Mouse (Mus musculus) midbrain, embryonic 11.5 days (tissue): Measurements from ENCODE around the gene Mmachc. TPM values are rescaled to one million over a fixed set of nuclear protein-coding genes. Genes with fewer than 3 reads are reported as not detected.

Experiments
- ATAC-seq: fragments of 200-750 bp; cut with Nextera tagmentation; 2 replicates; pipeline ENCODE4 v1.8.0; 2017; ENCODE audit warnings: moderate TSS enrichment, moderate library complexity; ENCODE audit not compliant: low FRiP score
- DNase-seq: peaks from one replicate; pipeline ENCODE4 v3.0.0; 2015; ENCODE audit warnings: low spot score; ENCODE audit errors: missing footprints
- H3K27ac ChIP-seq: fragments of 300-500 bp; sonication (generic); 2 replicates; pipeline ENCODE4 v1.5.1; 2014; ENCODE audit warnings: low read depth, low read length
- H3K27me3 ChIP-seq: fragments of 300-500 bp; sonication (generic); 2 replicates; pipeline ENCODE4 v1.6.1; 2014; ENCODE audit warnings: mild to moderate bottlenecking, low read length, moderate library complexity, mixed read lengths; ENCODE audit not compliant: control insufficient read depth, insufficient read depth
- H3K36me3 ChIP-seq: fragments of 300-500 bp; sonication (generic); 2 replicates; pipeline ENCODE4 v1.6.1; 2014; ENCODE audit warnings: mild to moderate bottlenecking, low read length, moderate library complexity, mixed read lengths; ENCODE audit not compliant: control insufficient read depth, insufficient read depth
- H3K4me1 ChIP-seq: fragments of 300-500 bp; sonication (generic); 2 replicates; pipeline ENCODE4 v1.6.1; 2014; ENCODE audit warnings: low read length; ENCODE audit not compliant: control insufficient read depth, insufficient read depth
- H3K4me2 ChIP-seq: fragments of 300-500 bp; sonication (generic); 2 replicates; pipeline ENCODE4 v1.6.1; 2014; ENCODE audit warnings: mild to moderate bottlenecking, moderate library complexity
- H3K4me3 ChIP-seq: fragments of 300-500 bp; sonication (generic); 2 replicates; pipeline ENCODE4 v1.5.1; 2014; ENCODE audit warnings: low read depth, low read length
- H3K9ac ChIP-seq: fragments of 300-500 bp; sonication (generic); 2 replicates; pipeline ENCODE4 v1.6.1; 2014; ENCODE audit warnings: low read length
- H3K9me3 ChIP-seq: fragments of 300-500 bp; sonication (generic); 2 replicates; pipeline ENCODE4 v1.6.1; 2016; ENCODE audit warnings: low read length; ENCODE audit not compliant: control insufficient read depth
- WGBS: fragments of 180-500 bp; shearing (Covaris S2); extraction: QIAGEN DNeasy Blood & Tissue Kit; methylation state at CpG from one replicate; pipeline ENCODE4 v1.1.7; 2014; 5-methylcytosine and 5-hydroxymethylcytosine counted together
- polyA plus RNA-seq: library from polyadenylated mRNA; unstranded; fragments of >200 nt; fragmentation: Nextera tagmentation; extraction: Ambion mirVana; gene quantifications from 2 replicates; pipeline ENCODE4 v1.2.1, GENCODE M21; 2014

Gene Mmachc
- polyA plus RNA-seq, 1 experiment from 2014 or later: 23.6 TPM

GRCm38 (mm10) chr4:116722230-116722629 is 14.0 kb upstream of the Mmachc start:
- Histone ChIP-seq H3K27me3 (0 out of 2 replicates have a peak, but pooled peaks cover 2% of the 10 kb centered on the region), H3K27ac (no peak overlapping the region), H3K4me1 (peaks cover 5% of the 10 kb centered on the region; the same call in 1 of the 2 replicates), H3K9ac (no peak overlapping the region), H3K4me2 (no peak overlapping the region), H3K36me3 (no peaks in the 10 kb centered on the region), H3K9me3 (no peaks in the 10 kb centered on the region), H3K4me3 (no peak overlapping the region)
- WGBS: 43% methylated on average over 7 of the region's 7 CpGs
- ATAC-seq (no peak), DNase-seq (no peak)

- Histone ChIP-seq H3K4me1 (peaks cover 5% of the 10 kb centered on the region; the same call in 1 of the 2 replicates), H3K4me3 (peak overlapping the region; percentile 74), H3K27ac (peak overlapping the region; percentile 65), H3K9ac (peak overlapping the region; percentile 85), H3K9me3 (no peaks in the 10 kb centered on the region), H3K36me3 (no peaks in the 10 kb centered on the region), H3K4me2 (peak overlapping the region; percentile 93), H3K27me3 (0 out of 2 replicates have a peak, but pooled peaks cover 2% of the 10 kb centered on the region)
- ATAC-seq (no peak), DNase-seq (no peak)
- under 1% methylated on average over 29 of the region's 29 CpGs for WGBS
These were observed 13.0 kb upstream of the Mmachc start for GRCm38 (mm10) chr4:116721098-116721628.

- peak within 1 kb of the TSS; percentile 85 for H3K9ac ChIP-seq
- peak within 1 kb of the TSS; percentile 93 for H3K4me2 ChIP-seq
- H3K27ac ChIP-seq: peak within 1 kb of the TSS; percentile 65
- peak within 1 kb of the TSS; percentile 74 for H3K4me3 ChIP-seq
- peak; percentile 99 for DNase-seq
- H3K27me3 ChIP-seq: 0 out of 2 replicates have a peak, but pooled peaks cover 2% of the 10 kb centered on the region
- WGBS: under 1% methylated on average over 33 of the region's 34 CpGs
- H3K36me3 ChIP-seq: no peaks in the 10 kb centered on the region
- peaks cover 5% of the 10 kb centered on the region; the same call in 1 of the 2 replicates for H3K4me1 ChIP-seq
- no peaks in the 10 kb centered on the region for H3K9me3 ChIP-seq
- ATAC-seq: peak; percentile 98
These were observed 12.3 kb upstream of the Mmachc start, which contains the start of gene Tesk2 for GRCm38 (mm10) chr4:116720343-116721097. Gene Tesk2 (plus strand): TSS chr4:116720948.

- Histone ChIP-seq H3K4me2 (no peak overlapping the region), H3K27me3 (0 out of 2 replicates have a peak, but pooled peaks cover 2% of the 10 kb centered on the region), H3K4me3 (no peak overlapping the region), H3K9ac (no peak overlapping the region), H3K4me1 (peaks cover 5% of the 10 kb centered on the region; the same call in 1 of the 2 replicates), H3K9me3 (no peaks in the 10 kb centered on the region), H3K27ac (no peak overlapping the region), H3K36me3 (no peaks in the 10 kb centered on the region; the same call in 1 of the 2 replicates)
- 20% methylated on average over 3 of the region's 3 CpGs for WGBS
- ATAC-seq: no peak
- peak; percentile 90 for DNase-seq
These were observed 11.2 kb upstream of the Mmachc start for GRCm38 (mm10) chr4:116719396-116719795.

- no peak overlapping the region for H3K27ac ChIP-seq
- H3K4me2 ChIP-seq: no peak overlapping the region
- H3K9me3 ChIP-seq: no peaks in the 10 kb centered on the region
- H3K36me3 ChIP-seq: no peaks in the 10 kb centered on the region; the same call in 1 of the 2 replicates
- H3K4me3 ChIP-seq: no peak overlapping the region
- H3K9ac ChIP-seq: no peak overlapping the region
- peak; percentile 39 for DNase-seq
- H3K27me3 ChIP-seq: no peaks in the 10 kb centered on the region
- ATAC-seq: no peak
- WGBS: 74% methylated on average over 1 of the region's 1 CpGs
- H3K4me1 ChIP-seq: peaks cover 6% of the 10 kb centered on the region
These were observed 4.3 kb upstream of the Mmachc start for GRCm38 (mm10) chr4:116712536-116712935.

GRCm38 (mm10) chr4:116710154-116710553 is 1.9 kb upstream of the Mmachc start:
- Histone ChIP-seq H3K27me3 (no peaks in the 10 kb centered on the region), H3K9me3 (no peaks in the 10 kb centered on the region), H3K4me2 (no peak overlapping the region), H3K4me1 (peaks cover 8% of the 10 kb centered on the region), H3K36me3 (no peaks in the 10 kb centered on the region; the same call in 1 of the 2 replicates), H3K9ac (no peak overlapping the region), H3K27ac (no peak overlapping the region), H3K4me3 (no peak overlapping the region)
- peak; percentile 41 for DNase-seq
- no peak for ATAC-seq
- WGBS: 95% methylated on average over 2 of the region's 2 CpGs

- Histone ChIP-seq H3K27ac (no peak overlapping the region), H3K9me3 (no peaks in the 10 kb centered on the region), H3K36me3 (no peaks in the 10 kb centered on the region), H3K27me3 (no peaks in the 10 kb centered on the region), H3K4me2 (peak overlapping the region; percentile 85), H3K4me1 (peaks cover 8% of the 10 kb centered on the region), H3K9ac (peak overlapping the region; percentile 76), H3K4me3 (peak overlapping the region; percentile 40)
- ATAC-seq: peak; percentile 3; the same call in 1 of the 2 replicates
- WGBS: 5% methylated on average over 9 of the region's 9 CpGs
- no peak for DNase-seq
These were observed 685 bp upstream of the Mmachc start for GRCm38 (mm10) chr4:116708791-116709390.

- H3K9ac ChIP-seq: peak overlapping the region; percentile 56
- H3K36me3 ChIP-seq: no peaks in the 10 kb centered on the region
- no peaks in the 10 kb centered on the region for H3K27me3 ChIP-seq
- DNase-seq: peak; percentile 87
- H3K4me2 ChIP-seq: peak overlapping the region; percentile 61
- no peak overlapping the region for H3K27ac ChIP-seq
- no peak for ATAC-seq
- no peaks in the 10 kb centered on the region for H3K9me3 ChIP-seq
- H3K4me3 ChIP-seq: peak overlapping the region; percentile 40
- peaks cover 8% of the 10 kb centered on the region for H3K4me1 ChIP-seq
- WGBS: 22% methylated on average over 9 of the region's 9 CpGs
These were observed 540 bp downstream of the Mmachc start for GRCm38 (mm10) chr4:116707666-116708065.
